Mouse (Mus musculus): ENCODE measurements around the gene Mdm2.

DNA sequence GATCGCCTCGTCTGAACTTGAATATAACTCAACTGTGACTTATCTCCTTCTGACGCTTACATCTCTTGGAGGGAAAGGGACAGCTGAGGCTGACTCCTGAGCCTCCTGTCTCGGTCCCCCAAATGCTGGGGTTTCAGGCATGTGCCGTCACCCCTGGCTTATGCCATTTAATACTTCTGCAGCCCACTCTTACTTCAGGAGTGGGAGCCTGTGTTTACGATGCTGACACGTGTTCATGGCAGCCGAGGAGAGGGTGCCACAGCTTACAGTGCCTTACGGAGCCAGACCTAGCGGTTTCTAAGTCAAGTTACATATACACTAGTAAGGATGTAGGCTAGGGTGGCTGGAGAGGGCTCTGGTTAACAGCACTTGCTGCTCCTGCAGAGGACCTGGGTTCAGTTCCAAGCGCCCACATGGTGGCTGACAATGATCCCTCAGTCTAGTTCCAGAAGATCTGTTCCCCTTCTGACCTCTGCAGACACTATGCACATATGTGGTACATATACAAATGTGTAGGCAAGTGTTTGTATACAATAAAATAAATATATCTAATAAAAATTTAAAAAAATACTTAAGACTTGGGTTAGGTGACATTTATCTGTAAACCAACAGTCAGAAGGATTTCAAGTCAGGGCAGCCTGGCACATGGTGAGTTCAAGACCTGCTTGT is 45.4 kb upstream of the Mdm2 start:
- TF ChIP-seq CTCF (IDR thresholded peaks at IDR 0.05; ENCODE audit: low read depth) (no peak), EP300 (optimal IDR thresholded peaks at IDR 0.05) (no peak)

Data from stomach, postnatal 0 days (tissue).